Mouse (Mus musculus): ENCODE measurements around the gene Zbed5.
"Not testable (repeated sequence)": the region's sequence is repeated elsewhere in the genome, so short reads cannot be mapped to it uniquely, and the experiment has no call there.

Gene Zbed5

DNA sequence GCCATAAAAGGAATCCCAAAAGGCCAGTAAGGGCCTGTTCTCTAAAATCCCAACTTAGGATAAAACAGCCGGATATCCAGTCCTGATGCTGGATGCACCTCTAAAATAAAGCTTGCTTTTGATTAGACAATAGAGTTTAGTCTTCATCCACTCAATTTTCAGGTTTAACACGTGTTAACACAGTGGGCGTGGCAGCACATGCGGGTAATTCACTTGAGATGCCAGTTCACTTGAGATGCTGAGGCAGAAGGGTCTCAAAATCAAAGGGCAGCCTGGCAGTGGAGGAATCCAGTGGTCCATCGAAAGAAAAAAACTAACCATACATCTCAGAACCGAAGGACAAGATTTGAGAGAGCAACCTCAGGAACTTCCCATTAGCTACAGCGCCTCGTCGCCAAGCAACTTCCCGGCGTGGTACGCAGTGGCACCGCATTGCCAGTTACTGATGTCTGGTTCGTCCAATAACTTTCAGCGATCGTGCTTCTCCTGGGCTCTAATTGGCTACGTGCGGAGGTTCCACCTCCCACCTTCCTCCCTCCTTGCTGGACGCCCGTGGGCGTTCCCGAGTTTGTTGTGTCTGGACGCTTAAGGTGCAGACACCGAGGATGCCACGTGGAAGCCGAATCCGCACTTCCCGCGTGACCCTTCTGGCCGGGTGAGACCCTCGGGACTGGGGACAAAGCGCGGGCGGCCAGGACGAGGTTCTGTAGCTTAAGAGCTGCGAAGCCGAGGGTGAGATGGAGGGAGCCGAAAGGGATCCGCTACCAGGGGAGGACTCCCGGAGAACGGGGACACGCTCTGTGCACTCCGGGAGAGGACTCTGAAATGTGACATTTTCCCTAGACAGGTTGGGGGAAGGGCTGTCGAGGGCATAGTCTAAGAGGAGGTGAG, at the start of gene Zbed5:
Gene Zbed5 (plus strand): TSS at position 526 of the 891 bp plus-strand sequence.
- DNase-seq (ENCODE audit: low spot score in 2 of 2), result peak; percentile 94 to 95

DNA sequence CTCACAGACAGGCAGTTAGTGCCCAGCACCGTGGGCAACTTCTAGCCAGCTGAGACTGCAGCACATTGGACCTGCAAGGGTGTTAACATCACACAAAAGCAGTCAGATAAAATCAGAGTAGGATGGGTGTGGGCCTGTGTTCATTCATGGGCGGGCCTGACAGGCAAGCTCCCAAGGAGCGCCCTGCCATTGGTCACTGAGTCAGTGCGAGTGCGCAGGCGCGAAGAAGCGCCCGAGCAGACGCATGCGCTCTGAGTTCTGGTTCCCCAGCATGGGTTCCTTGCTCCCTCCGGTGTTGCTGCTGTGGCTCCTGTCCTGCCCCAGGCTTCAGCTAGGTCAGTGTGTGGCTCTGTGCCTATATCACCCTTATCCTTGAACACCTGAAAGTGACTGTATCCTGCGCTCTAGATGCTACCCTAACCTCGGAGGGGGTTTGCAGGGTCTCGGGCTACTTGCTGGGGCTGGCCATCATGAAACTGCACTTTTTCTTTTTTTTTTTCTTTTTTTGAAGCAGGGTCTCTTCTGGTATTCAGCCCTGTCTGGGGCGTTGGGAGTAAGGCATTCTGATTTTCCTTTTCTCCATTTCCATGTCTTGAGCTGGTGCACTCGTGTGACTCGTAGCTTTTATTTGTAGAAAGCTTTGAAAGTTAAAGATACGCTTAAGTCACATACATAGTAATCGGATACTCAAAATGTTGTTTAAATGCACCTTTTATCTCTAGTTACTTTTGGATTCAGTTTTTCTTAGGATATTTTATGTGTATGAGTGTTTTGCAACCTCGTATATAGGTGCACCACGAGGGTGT, 48.6 kb upstream of the Zbed5 start, which contains the start of gene Sumf2:
Gene Sumf2 (plus strand): TSS at position 235 of the 806 bp plus-strand sequence.
- peak; percentile 97 for DNase-seq (ENCODE audit: low spot score in 2 of 2)

DNA sequence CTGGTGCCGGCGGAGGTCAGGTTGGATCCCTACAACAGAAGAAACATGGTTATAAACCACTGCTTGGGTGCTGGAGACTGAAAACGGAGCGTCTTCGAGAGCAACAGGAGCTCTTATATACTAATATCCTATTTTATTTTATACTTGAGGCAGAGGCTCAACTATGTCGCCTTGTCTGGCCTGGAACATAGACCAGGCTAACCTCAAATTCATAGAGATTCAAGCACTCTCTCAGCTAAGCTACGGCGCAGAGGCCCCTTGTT, 48.0 kb upstream of the Zbed5 start:
- no peak for DNase-seq (ENCODE audit: low spot score in 2 of 2)

DNA sequence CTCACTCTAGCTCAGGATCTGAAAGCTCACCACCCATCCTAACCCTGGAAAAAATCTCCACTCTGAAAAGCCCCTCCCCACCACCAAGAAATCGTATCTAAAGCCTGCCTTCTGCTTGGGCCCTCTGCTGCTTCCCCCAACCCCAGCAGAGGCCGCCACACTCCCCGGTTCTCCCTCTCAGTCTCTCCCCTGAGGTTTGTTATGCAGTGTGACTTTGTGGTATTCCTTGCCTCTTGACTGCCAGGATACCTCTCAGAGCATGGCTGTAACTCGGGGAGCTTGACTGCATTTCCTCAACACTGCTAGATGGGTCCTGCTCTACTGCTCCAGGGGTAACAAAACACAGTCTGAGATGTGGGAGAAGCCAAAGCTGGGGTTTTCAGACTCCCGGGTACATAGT, 40.4 kb upstream of the Zbed5 start:
- DNase-seq (ENCODE audit: low spot score in 2 of 2), result no peak

DNA sequence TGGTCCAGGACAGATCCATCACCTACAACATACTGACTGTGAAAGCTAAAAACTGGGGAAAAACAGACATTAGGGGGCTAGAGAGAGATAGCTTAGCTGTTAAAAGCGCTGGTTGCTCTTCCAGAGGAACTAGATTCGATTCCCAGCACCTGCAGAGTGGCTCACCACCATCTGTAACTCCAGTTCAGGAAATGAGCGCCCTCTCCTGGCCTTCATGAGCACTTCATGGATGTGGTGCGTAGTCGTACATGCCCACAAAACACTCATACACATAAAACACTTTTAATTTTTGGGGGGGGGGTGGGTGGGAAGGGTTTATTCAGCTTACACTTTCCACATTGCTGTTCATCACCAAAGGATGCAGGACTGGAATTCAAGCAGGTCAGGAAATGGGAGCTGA, 39.1 kb upstream of the Zbed5 start:
- DNase-seq (ENCODE audit: low spot score in 2 of 2), result no peak

DNA sequence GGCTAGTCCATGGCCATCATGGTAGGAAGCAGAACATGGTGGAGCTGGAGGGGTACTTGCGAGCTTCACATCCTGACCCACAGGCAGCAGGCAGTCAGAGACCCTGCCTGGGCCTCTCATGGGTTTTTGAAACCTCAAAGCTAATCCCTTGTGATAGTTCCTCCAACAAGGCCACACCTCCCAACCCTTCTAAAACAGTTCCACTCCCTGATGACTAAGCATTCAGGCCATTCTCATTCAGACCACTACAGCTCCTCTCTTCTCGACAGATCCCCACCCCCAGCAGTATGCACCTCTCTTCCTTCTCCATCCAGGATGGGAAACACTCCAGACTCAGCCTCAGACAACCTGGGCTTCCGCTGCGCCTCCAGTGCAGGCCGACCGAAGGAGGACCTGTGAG, 33.2 kb upstream of the Zbed5 start:
- no peak for DNase-seq (ENCODE audit: low spot score in 2 of 2)

DNA sequence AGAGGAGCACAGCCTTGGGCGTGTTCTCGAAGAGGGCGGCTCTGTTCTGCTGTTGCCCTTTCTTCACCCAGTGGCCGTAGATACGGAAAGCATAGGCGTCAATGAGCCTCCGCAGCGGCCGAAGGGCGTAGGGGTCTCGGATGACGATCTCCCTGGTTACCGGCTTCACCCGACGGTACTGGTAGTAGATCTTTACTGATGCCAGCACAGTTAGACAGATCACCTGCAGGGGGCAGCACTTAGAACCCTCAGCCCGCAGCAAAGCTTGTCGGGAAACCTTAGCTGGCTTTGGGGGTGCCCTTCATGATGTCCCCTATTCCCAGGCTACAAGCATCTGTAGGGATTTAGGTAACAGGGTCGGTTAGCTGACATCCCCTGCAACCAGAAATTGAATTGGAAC, 31.1 kb upstream of the Zbed5 start:
- DNase-seq (ENCODE audit: low spot score in 2 of 2), result peak; percentile 63 to 70

DNA sequence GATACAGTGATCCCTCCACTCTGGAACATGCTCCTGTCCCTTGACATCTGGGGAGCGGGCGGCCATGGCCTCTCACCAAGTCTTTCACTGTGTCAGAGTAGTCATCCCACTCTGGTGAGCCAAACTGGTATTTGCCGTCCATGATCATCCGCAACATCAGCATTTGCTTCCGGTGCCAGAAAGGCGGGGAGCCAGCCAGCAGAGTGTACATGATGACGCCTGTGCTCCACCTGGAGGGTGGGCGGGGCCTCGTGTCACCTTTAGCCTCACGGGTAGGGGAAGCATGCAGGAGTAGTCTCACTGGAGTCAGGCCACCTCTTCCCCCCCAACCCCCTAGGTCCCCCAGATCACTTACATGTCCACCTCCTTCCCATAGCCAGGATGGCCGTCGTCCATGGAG, 29.7 kb upstream of the Zbed5 start:
- DNase-seq (ENCODE audit: low spot score in 2 of 2), result no peak

DNA sequence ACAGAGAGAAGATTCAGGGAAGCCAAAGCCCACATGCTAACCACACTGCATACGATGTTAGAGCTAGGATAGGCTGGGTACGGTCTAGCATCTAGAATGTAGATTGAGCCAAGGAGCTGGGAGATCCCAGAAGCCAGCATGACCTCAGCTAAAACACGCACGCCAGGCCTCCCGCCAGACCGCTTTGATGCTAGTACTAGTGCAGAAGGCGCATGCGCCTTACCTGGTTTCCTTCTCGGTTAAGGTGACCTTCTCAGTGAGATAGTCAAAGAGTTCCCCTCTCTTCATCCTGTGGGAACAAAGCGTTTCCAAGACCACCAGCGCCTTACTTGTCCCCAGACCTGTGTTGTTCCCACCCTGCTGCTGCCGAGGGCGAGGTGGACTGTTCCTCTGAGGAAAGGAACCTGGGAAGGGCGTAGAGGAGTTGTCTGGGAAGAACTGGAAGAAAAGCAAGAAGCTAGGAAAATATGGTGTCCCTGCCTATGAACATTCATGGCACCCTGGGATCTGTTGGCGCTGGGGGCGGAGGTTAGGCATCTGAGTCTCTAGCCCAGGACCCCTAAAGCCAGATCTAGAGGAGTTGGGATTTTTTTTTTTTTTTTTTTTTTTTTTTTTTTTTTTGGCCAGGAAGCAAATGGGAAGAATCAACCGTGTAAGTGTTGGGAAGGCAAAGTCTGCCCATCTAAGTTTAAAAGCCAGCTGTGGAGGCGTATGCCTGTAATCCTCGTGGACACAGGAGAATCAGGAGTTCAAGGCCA, 26.1 kb upstream of the Zbed5 start:
- no peak for DNase-seq (ENCODE audit: low spot score in 2 of 2)

DNA sequence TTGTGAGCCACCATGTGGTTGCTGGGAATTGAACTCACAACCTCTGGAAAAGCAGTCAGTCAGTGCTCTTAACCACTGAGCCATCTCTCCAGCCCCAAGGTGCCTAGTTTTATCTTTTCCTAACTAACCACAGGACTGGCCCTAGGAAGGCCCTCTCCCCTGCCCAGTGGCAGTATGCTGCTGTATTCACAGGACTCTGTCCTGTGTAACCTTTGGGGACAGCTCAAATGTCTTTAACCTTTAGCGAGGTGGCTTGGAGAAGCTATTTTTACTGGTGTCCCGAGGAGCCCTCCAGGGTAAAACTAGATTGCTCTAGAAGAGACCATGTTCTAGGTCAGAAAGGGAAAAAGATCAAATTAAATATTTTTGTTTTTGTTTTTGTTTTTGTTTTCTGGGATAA, 24.3 kb upstream of the Zbed5 start:
- no peak for DNase-seq (ENCODE audit: low spot score in 2 of 2)

DNA sequence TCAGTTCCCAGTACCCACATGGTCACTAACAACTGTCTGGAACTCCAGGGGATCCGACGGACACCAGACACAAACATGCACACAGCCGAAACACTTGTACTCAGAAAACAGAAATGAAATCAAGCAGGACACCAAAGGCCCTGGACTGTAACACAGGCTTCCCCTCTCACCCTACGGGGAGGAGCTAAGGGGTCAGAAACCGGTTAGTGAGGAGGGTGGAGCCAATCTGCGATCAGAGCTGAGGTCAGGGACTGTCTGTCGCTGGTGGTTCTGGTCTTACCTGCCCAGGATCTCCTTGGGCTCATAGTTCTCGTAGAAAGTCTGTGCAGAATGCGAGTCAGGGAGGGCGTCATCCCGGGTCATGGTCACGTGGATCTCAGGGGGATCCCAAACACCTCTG, 21.6 kb upstream of the Zbed5 start:
- no peak for DNase-seq (ENCODE audit: low spot score in 2 of 2)

DNA sequence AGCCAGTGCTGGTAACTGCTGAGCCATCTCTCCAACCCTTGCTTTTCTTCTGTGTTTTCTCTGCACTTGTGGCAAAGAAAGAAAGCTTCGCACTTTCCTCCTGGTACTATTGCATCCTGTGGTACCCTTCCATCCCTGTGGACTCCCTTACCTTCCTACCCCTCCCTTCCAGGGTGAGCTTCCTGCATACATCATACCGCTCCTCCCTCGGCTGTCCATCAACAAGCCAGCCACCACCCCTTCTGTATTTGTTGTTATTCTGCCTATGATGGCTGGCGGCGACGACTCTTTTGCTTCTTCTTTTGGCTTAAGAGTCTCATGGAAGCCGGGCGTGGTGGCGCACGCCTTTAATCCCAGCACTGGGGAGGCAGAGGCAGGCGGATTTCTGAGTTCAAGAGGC, 20.4 kb upstream of the Zbed5 start:
- no peak for DNase-seq (ENCODE audit: low spot score in 2 of 2)

DNA sequence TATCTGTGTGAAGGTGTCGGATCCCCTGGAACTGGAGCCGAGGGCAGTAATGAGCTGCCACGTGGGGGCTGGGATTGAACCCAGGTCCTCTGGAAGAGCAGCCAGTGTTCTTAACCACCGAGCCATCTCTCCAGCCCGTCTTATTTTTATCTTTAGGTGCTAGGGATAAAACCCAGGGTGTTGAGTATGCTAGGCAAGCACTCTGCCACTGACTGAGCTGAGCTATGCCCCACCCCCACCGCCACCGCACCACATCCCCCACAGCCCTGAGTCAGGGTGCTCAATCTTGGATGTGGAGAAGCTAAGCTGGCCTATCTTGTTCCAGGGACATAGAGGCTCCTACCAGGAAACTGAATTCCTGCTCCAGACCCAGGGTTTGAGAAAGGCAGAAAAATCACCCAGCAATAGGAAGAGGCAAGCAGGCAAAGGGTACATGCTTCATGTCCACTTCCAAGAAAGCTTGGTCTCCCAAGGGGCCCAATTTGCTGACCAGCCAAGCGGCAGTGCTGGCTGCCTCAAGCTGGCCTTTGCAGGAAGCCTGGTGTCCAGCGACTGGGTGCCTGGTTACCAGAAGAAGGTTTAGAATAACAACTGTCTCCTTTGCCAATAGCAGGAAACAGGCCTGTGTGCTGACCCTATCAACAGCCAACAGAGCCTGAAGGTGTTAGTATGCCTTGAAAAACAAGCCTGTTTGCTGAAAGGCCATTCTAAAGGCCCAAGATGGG, 17.6 kb upstream of the Zbed5 start:
- peak; percentile 63 to 78 for DNase-seq (ENCODE audit: low spot score in 2 of 2)

DNA sequence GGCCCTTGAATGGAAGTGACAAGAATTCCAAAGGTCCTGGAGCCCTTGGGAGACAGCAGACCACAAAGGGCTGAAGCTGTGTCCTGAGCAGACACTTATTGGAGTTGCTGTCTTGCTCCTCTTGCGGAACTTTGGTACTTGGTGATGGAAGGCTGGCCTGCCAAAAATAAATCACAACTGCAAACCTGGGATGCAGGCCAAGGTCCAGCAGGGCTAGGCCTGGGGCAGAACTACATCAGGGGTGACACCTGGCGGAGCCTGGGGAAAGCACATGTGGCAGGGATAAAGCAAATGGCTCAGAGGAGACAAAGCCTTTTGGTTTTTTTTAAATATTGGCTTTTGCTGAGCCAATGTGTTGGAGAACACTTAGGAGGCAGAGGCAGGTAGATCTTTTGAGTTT, 16.6 kb upstream of the Zbed5 start:
- peak; percentile 66 to 72 for DNase-seq (ENCODE audit: low spot score in 2 of 2)

DNA sequence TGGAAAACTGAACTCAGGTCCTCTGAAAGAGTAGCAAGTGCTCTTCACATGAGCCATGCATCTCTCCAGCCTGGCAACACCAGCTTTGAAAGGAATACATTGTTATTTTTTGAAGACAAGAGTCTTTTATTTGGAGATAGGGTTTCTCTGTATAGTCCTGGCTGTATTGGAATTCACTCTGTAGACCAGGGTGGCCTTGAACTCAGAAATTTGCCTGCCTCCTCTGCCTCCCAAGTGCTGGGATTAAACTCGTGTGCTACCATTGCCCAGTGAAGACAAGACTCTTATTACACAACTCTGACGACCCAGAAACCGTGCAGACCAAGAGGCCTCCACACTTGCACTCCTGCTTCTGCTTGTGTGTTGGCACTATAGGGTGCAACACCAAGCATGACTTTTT, 15.6 kb upstream of the Zbed5 start:
- no peak for DNase-seq (ENCODE audit: low spot score in 2 of 2)

DNA sequence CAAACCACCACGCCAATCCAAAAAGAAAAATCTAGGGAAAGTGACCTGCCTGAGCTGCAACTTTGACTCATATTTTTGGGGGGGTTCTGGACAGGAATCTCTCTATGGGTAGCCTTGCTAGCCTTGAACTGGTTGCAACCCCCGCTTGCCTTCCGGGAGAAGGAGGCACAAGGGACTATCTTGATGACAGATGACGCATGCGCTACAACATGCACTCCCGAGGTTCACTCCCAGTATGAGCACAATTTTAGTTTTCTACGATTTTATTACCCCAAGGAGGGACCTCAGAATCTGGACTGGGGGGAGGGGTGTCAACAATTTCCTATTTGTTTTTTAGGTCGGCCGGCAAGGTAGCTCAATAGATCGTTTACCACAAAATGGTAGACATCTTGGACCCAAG, 9.3 kb upstream of the Zbed5 start:
- no peak for DNase-seq (ENCODE audit: low spot score in 2 of 2)

DNA sequence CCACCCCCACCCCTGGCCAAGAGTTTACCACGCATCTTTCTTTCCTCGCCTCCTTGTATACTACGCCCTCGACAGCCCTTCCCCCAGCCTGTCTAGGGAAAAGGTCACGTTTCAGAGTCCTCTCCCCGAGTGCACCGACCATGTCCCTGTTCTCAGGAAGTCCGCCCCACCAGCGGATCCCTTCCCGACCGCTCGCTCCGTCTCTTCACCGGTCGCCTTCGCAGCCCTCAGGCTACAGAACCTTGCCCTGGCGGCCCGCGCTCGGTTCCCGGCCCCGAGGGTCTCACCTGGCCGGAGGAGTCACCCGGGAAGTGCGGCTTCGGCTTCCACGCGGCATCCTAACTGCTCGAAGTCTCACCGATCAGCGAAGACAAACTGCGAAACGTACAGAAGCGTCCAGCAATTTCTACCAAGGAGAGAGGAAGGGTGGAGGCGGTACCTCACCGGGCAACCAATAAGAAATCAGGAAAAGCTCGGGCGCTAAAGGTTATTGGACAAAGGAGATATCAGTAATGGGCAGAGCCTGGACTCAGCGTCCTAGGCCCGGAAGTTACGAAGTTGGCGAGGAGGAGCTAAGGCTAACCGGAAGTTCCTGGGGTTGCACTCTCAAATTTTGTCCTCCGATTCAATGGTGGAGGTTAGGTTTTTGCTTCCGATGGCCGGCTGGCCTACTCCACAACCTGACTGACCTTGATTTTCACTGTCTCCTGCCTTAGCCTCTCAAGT, 8.4 kb upstream of the Zbed5 start, which contains the start of gene Chchd2:
Gene Chchd2 (minus strand): TSS at position 560 of the 726 bp plus-strand sequence.
- DNase-seq (ENCODE audit: low spot score in 2 of 2), result peak; percentile 96 to 98

DNA sequence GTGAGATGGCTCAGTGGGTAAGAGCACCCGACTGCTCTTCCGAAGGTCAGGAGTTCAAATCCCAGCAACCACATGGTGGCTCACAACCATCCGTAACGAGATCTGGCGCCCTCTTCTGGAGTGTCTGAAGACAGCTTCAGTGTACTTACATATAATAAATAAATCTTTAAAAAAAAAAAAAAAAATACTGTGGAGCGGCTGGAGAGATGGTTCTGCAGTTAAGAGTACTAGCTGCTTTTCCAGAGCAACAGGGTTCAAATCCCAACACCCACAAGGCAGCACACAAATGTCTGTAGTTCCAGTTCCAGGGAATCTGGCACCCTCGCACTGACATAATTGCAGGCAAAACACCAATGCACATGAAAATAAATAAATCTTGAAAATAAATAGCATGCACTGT, 5.1 kb upstream of the Zbed5 start:
- not testable (repeated sequence) for DNase-seq (ENCODE audit: low spot score in 2 of 2)

DNA sequence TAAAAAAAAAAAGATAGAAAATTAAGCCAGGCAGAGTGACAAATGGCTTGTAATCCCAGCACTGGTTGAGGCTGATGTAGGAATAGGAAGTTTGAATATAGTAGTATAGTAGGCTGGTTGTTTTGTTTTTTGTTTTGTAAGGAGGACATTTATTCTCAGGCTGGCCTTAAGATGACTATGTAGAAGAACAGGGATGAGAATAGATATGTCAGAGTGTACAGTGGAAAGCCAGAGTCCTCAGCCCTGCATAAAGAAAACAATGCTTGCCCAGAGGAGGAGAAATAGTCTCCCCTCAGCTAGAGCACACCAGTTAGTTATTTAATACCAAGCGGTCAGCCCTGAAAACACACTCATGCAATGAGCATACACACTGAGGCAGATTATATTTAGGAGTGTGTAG, 2.9 kb downstream of the Zbed5 start, which contains the start of gene Phkg1:
Gene Phkg1 (minus strand): TSS at position 101 of the 400 bp plus-strand sequence.
- DNase-seq (ENCODE audit: low spot score in 2 of 2), result no peak

DNA sequence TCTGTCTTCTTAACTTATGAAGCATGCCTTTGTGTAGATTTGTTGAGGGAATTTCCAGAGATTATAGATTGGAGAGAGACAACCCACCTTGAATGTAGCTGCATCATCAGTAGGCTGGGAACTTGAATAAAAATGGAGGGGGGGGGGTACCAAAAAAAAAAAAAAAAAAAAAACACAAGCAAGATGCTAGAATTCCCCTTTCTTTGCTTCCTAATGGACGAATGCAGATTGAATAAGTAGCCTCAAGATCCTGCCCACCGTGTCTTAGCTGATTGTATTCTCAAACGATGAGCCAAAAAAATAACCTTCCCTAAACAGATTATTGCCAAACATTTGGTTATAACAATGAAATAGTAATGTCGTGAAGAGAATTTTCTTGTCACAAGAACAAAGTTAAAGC, 12.3 kb downstream of the Zbed5 start:
- no peak for DNase-seq (ENCODE audit: low spot score in 2 of 2)

Measured in right cerebral cortex, postnatal 10 days (tissue).